Mouse (Mus musculus) olfactory bulb, adult 2 months (tissue): ENCODE data around the gene Aatk.

ENCODE experiments used
- CTCF ChIP-seq: fragments of 200-500 bp; IDR thresholded peaks from 2 replicates; pipeline ENCODE4 v1.5.1; 2012; ENCODE audit warnings: low read depth, mild to moderate bottlenecking, low read length, moderate library complexity; ENCODE audit not compliant: insufficient read depth
- POLR2A ChIP-seq: fragments of 200-500 bp; IDR thresholded peaks from 2 replicates; pipeline ENCODE4 v1.6.1; 2012; ENCODE audit warnings: mild to moderate bottlenecking, low read depth, low read length, moderate library complexity; ENCODE audit not compliant: insufficient read depth

DNA sequence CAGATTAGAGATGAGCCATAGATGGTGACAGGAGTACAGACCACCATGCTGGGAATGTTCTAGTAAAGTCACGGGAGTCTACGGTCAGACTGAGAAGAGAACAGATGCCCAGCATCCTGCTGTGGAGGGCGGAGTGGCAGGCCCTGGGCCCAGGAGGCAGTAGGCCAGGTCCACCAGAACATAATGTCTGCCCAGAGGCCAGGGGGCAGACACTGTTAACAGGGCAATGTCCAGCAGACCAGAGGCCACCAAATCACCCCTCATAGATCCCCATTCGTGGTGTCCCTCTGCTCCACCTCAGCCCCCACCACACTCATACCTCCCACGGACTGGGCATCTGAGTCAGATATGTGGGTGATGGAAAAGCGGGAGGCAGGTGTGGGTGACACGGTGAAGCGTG lies 38.0 kb downstream of the Aatk start:
- no peak for TF ChIP-seq CTCF
- no peak for TF ChIP-seq POLR2A
